Mouse (Mus musculus): Measurements from ENCODE around the gene Cryzl1. TPM values are rescaled to one million over a fixed set of nuclear protein-coding genes. Genes with fewer than 3 reads are reported as not detected.

The Cryzl1 gene
- total and polyA plus RNA-seq, 3 experiments: 20.2 to 44.4 TPM; not detected in 1

GRCm38 (mm10) chr16:91729821-91730441 lies 1.2 kb upstream of the Cryzl1 start:
- TF ChIP-seq POLR2A (IDR thresholded peaks at IDR 0.05; ENCODE audit: control insufficient read depth in 1 of 2, insufficient read depth in 1 of 2, low read depth in 1 of 2, low read length in 2 of 2, poor library complexity in 1 of 2) (no peak), MYC (IDR thresholded peaks at IDR 0.05; ENCODE audit: low read depth, low read length) (no peak), NELFE (IDR thresholded peaks at IDR 0.05; ENCODE audit: low read depth, low read length) (no peak), KAT2A (conservative IDR thresholded peaks at IDR 0.05; ENCODE audit: low read depth, low read length) (no peak)

GRCm38 (mm10) chr16:91729066-91729482 lies 299 bp upstream of the Cryzl1 start, which contains the start of gene Itsn1:
Gene Itsn1 (plus strand): TSS chr16:91729281.
- TF ChIP-seq ZMIZ1 (IDR thresholded peaks at IDR 0.05; ENCODE audit: low read depth, low read length) (no peak), CHD2 (IDR thresholded peaks at IDR 0.05; ENCODE audit: low read length) (peak; percentile 71), TCF12 (IDR thresholded peaks at IDR 0.05; ENCODE audit: low read depth, low read length) (0 out of 2 replicates have a peak, but pooled peaks have one; percentile 30), MAZ (IDR thresholded peaks at IDR 0.05; ENCODE audit: low read depth, low read length) (peak; percentile 91), NRF1 (IDR thresholded peaks at IDR 0.05; ENCODE audit: insufficient read depth, low read depth, low read length, poor library complexity, severe bottlenecking) (peak; percentile 19; the same call in 1 of the 2 replicates), ZC3H11A (IDR thresholded peaks at IDR 0.05; ENCODE audit: low read depth, low read length) (no peak), MYC (IDR thresholded peaks at IDR 0.05; ENCODE audit: low read depth, low read length) (no peak), ZNF384 (IDR thresholded peaks at IDR 0.05; ENCODE audit: low read depth, low read length) (peak; percentile 71), MAX (IDR thresholded peaks at IDR 0.05; ENCODE audit: low read length) (no peak; the same call in 1 of the 2 replicates), EP300 (IDR thresholded peaks at IDR 0.05; ENCODE audit: low read depth in 1 of 2, low read length in 2 of 2) (no peak), MXI1 (IDR thresholded peaks at IDR 0.05; ENCODE audit: low read depth, low read length) (peak; percentile 19; the same call in 1 of the 2 replicates), HCFC1 (IDR thresholded peaks at IDR 0.05; ENCODE audit: low read depth, low read length) (peak; percentile 66), RCOR1 (IDR thresholded peaks at IDR 0.05; ENCODE audit: low read depth, low read length) (0 out of 2 replicates have a peak, but pooled peaks have one; percentile 23)
- H3K27me3 ChIP-seq (ENCODE audit: control insufficient read depth in 1 of 2, insufficient read depth in 2 of 2, low read length in 2 of 2): peaks cover 7 to 9% of the 10 kb centered on the region in 2 experiments
- peak; percentile 98 for DNase-seq (ENCODE audit: low read depth, low spot score)
- H3K9ac ChIP-seq (ENCODE audit: control insufficient read depth, low read depth, low read length, poor library complexity, severe bottlenecking): peak within 1 kb of the TSS; percentile 79
- H3K79me2 ChIP-seq (ENCODE audit: control insufficient read depth, insufficient read depth, low read length, poor library complexity): peaks cover 24% of the 10 kb centered on the region
- peak within 1 kb of the TSS; percentile 90 for H3K27ac ChIP-seq (ENCODE audit: control insufficient read depth, low read depth, low read length)
- H3K9me3 ChIP-seq (replicated peaks; ENCODE audit: insufficient read depth, low read length): no peaks in the 10 kb centered on the region
- peaks cover 0 to 14% of the 10 kb centered on the region in 2 experiments; a peak in 2 of 4 replicates for H3K36me3 ChIP-seq (ENCODE audit: control insufficient read depth in 1 of 2, insufficient read depth in 2 of 2, low read length in 2 of 2)
- H3K4me3 ChIP-seq (ENCODE audit: control insufficient read depth in 1 of 2, insufficient read depth in 1 of 2, low read depth in 2 of 2, low read length in 2 of 2): peak within 1 kb of the TSS; percentile 91 to 93
- H3K4me1 ChIP-seq (ENCODE audit: control insufficient read depth in 1 of 2, insufficient read depth in 2 of 2, low read length in 2 of 2): peaks cover 0 to 14% of the 10 kb centered on the region in 2 experiments; a peak in 3 of 4 replicates

More at GRCm38 (mm10) chr16:91729821-91730441, 1.2 kb upstream of the Cryzl1 start:
- Histone ChIP-seq H3K27ac (ENCODE audit: control insufficient read depth, low read depth, low read length) (no peak overlapping the region), H3K27me3 (ENCODE audit: control insufficient read depth in 1 of 2, insufficient read depth in 2 of 2, low read length in 2 of 2) (peaks cover 7 to 9% of the 10 kb centered on the region in 2 experiments), H3K79me2 (ENCODE audit: control insufficient read depth, insufficient read depth, low read length, poor library complexity) (peaks cover 21% of the 10 kb centered on the region), H3K9ac (ENCODE audit: control insufficient read depth, low read depth, low read length, poor library complexity, severe bottlenecking) (peak overlapping the region; percentile 68), H3K4me1 (ENCODE audit: control insufficient read depth in 1 of 2, insufficient read depth in 2 of 2, low read length in 2 of 2) (peaks cover 0 to 14% of the 10 kb centered on the region in 2 experiments; a peak in 3 of 4 replicates), H3K4me3 (ENCODE audit: control insufficient read depth in 1 of 2, insufficient read depth in 1 of 2, low read depth in 2 of 2, low read length in 2 of 2) (peak overlapping the region; percentile 68 to 72), H3K36me3 (ENCODE audit: control insufficient read depth in 1 of 2, insufficient read depth in 2 of 2, low read length in 2 of 2) (peaks cover 0 to 14% of the 10 kb centered on the region in 2 experiments; a peak in 2 of 4 replicates), H3K9me3 (replicated peaks; ENCODE audit: insufficient read depth, low read length) (no peaks in the 10 kb centered on the region)
- peak; percentile 37 for DNase-seq (ENCODE audit: low read depth, low spot score)

All from MEL (cell line).